In the genomic region with DNA sequence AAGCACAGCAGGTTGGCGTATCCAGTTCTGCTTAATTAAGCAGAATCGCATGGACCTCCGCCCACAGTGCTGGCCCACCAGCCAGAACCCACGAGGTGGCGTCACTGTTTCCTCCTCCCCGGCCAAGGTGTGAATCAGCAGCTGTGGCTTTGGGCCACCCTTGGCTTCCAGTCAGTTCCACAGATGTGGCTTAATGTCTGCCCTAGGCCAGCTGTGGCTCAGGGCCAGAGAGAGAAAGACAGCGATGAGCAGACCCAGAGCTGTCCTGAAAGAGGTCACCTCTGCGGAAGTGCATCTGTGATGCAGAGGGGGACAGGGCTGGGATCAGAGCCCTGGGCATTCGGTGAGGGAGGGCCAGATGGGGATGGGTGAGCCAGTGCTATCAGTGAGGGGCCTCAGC, we compare ENCODE assay signal across 8 mouse cellular contexts. TPM values are rescaled to one million over a fixed set of nuclear protein-coding genes. Genes with fewer than 3 reads are reported as not detected.
A peak's percentile ranks its signal among the peaks of the same experiment; 100 is the strongest.
DNase-seq lines count a peak whose midpoint lies in the region; ATAC-seq lines count a peak whose summit lies in the region.

No protein-coding gene starts in this region.

- no peaks in the 10 kb centered on the region for H3K27me3 ChIP-seq in forebrain, embryonic 15.5 days
- H3K27me3 ChIP-seq in hindbrain, embryonic 15.5 days, result no peaks in the 10 kb centered on the region
- H3K27me3 ChIP-seq in neural tube, embryonic 13.5 days, result no peaks in the 10 kb centered on the region
- no peaks in the 10 kb centered on the region for H3K27me3 ChIP-seq in intestine, embryonic 15.5 days (replicated peaks)

- peak; percentile 77 for DNase-seq in urinary bladder, postnatal 14 days (ENCODE audit: low spot score)
- DNase-seq in urinary bladder, adult 2 months (ENCODE audit: low spot score), result no peak

- H3K9ac ChIP-seq in forebrain, embryonic 15.5 days (replicated peaks), result no peak overlapping the region
- no peak overlapping the region for H3K9ac ChIP-seq in hindbrain, embryonic 15.5 days
- no peak overlapping the region for H3K9ac ChIP-seq in neural tube, embryonic 13.5 days
- H3K9ac ChIP-seq in intestine, embryonic 15.5 days, result no peak overlapping the region

- 50% methylated on average over 9 of the region's 9 CpGs for WGBS in forebrain, embryonic 15.5 days
- WGBS in hindbrain, embryonic 15.5 days, result 36% methylated on average over 9 of the region's 9 CpGs
- 46% methylated on average over 9 of the region's 9 CpGs for WGBS in neural tube, embryonic 13.5 days
- WGBS in intestine, embryonic 15.5 days, result 66% methylated on average over 9 of the region's 9 CpGs

- peaks cover 32% of the 10 kb centered on the region for H3K4me1 ChIP-seq in forebrain, embryonic 15.5 days
- H3K4me1 ChIP-seq in hindbrain, embryonic 15.5 days (replicated peaks), result peaks cover 35% of the 10 kb centered on the region
- H3K4me1 ChIP-seq in neural tube, embryonic 13.5 days (replicated peaks), result peaks cover 32% of the 10 kb centered on the region
- H3K4me1 ChIP-seq in intestine, embryonic 15.5 days (replicated peaks), result peaks cover 10% of the 10 kb centered on the region

- ATAC-seq in forebrain, embryonic 15.5 days (replicated peaks), result 0 out of 2 replicates have a peak, but pooled peaks have one; percentile 24
- peak; percentile 36; the same call in 1 of the 2 replicates for ATAC-seq in hindbrain, embryonic 15.5 days (ENCODE audit: low FRiP score, low read depth)
- peak; percentile 51; the same call in 1 of the 2 replicates for ATAC-seq in neural tube, embryonic 13.5 days (ENCODE audit: low read depth)
- ATAC-seq in monocyte, adult 5-6 weeks (replicated peaks; ENCODE audit: insufficient number of reproducible peaks, low FRiP score, low TSS enrichment, poor library complexity, severe bottlenecking), result no peak
- no peak for ATAC-seq in erythroblast, adult 5-6 weeks (replicated peaks; ENCODE audit: low FRiP score, poor library complexity, severe bottlenecking)
- ATAC-seq in intestine, embryonic 15.5 days, result no peak

- no peak overlapping the region for H3K4me3 ChIP-seq in forebrain, embryonic 15.5 days
- H3K4me3 ChIP-seq in hindbrain, embryonic 15.5 days, result no peak overlapping the region
- no peak overlapping the region for H3K4me3 ChIP-seq in neural tube, embryonic 13.5 days
- no peak overlapping the region for H3K4me3 ChIP-seq in intestine, embryonic 15.5 days (replicated peaks)

- no peaks in the 10 kb centered on the region for H3K36me3 ChIP-seq in forebrain, embryonic 15.5 days
- H3K36me3 ChIP-seq in hindbrain, embryonic 15.5 days, result no peaks in the 10 kb centered on the region
- H3K36me3 ChIP-seq in neural tube, embryonic 13.5 days, result peaks cover 10% of the 10 kb centered on the region; the same call in 1 of the 2 replicates
- no peaks in the 10 kb centered on the region for H3K36me3 ChIP-seq in intestine, embryonic 15.5 days

- H3K27ac ChIP-seq in forebrain, embryonic 15.5 days (replicated peaks), result no peak overlapping the region
- no peak overlapping the region for H3K27ac ChIP-seq in hindbrain, embryonic 15.5 days (replicated peaks)
- no peak overlapping the region for H3K27ac ChIP-seq in neural tube, embryonic 13.5 days (replicated peaks)
- H3K27ac ChIP-seq in intestine, embryonic 15.5 days, result no peak overlapping the region

- no peaks in the 10 kb centered on the region for H3K9me3 ChIP-seq in forebrain, embryonic 15.5 days
- no peaks in the 10 kb centered on the region for H3K9me3 ChIP-seq in hindbrain, embryonic 15.5 days
- H3K9me3 ChIP-seq in neural tube, embryonic 13.5 days, result no peaks in the 10 kb centered on the region
- H3K9me3 ChIP-seq in intestine, embryonic 15.5 days, result no peaks in the 10 kb centered on the region

- H3K4me2 ChIP-seq in forebrain, embryonic 15.5 days (replicated peaks), result no peak overlapping the region
- H3K4me2 ChIP-seq in hindbrain, embryonic 15.5 days, result no peak overlapping the region
- H3K4me2 ChIP-seq in neural tube, embryonic 13.5 days, result no peak overlapping the region
- H3K4me2 ChIP-seq in intestine, embryonic 15.5 days (replicated peaks), result no peak overlapping the region

RNA-seq across cellular contexts. Expression of gene Sh3pxd2b, which starts 10.1 kb away (rescaled TPM):
- 10.0 and 15.0 TPM in 2 replicates for polyA plus RNA-seq in urinary bladder, adult 2 months (2012; rRNA removed)
- polyA plus RNA-seq in forebrain, embryonic 15.5 days (2015; fragmentation: Nextera tagmentation; extraction: Ambion mirVana), result 17.3 and 18.0 TPM in 2 replicates
- polyA plus RNA-seq in hindbrain, embryonic 15.5 days (2015; fragmentation: Nextera tagmentation; extraction: Ambion mirVana), result 20.8 and 21.1 TPM in 2 replicates
- 20.0 and 20.2 TPM in 2 replicates for polyA plus RNA-seq in neural tube, embryonic 13.5 days (2015; fragmentation: Nextera tagmentation; extraction: Ambion mirVana)
- total RNA-seq in monocyte, adult 5-6 weeks (2017), result 0.49 TPM in 1 of 3 replicates, not detected in the others
- total RNA-seq in erythroblast, adult 5-6 weeks (2015; ENCODE audit: low replicate concordance), result 0.42 and 0.96 TPM in 2 replicates
- total RNA-seq in erythroblast, adult 5-6 weeks (2017; ENCODE audit: low replicate concordance), result 0.28 and 0.85 TPM in 2 replicates
- polyA plus RNA-seq in intestine, embryonic 15.5 days (2015; fragmentation: Nextera tagmentation; extraction: Ambion mirVana), result 12.9 and 13.5 TPM in 2 replicates

RNA-seq across cellular contexts. Expression of gene Hbq1a, which starts 57.8 kb away (rescaled TPM):
- polyA plus RNA-seq in urinary bladder, adult 2 months (2012; rRNA removed), result not detected in 2 replicates
- polyA plus RNA-seq in forebrain, embryonic 15.5 days (2015; fragmentation: Nextera tagmentation; extraction: Ambion mirVana), result 0.69 and 1.1 TPM in 2 replicates
- polyA plus RNA-seq in hindbrain, embryonic 15.5 days (2015; fragmentation: Nextera tagmentation; extraction: Ambion mirVana), result 0.83 and 2.3 TPM in 2 replicates
- 1.4 and 1.8 TPM in 2 replicates for polyA plus RNA-seq in neural tube, embryonic 13.5 days (2015; fragmentation: Nextera tagmentation; extraction: Ambion mirVana)
- not detected in 3 replicates for total RNA-seq in monocyte, adult 5-6 weeks (2017)
- total RNA-seq in erythroblast, adult 5-6 weeks (2015; ENCODE audit: low replicate concordance), result 28.2 and 42.2 TPM in 2 replicates
- 17.0 and 21.0 TPM in 2 replicates for total RNA-seq in erythroblast, adult 5-6 weeks (2017; ENCODE audit: low replicate concordance)
- 0.40 and 0.68 TPM in 2 replicates for polyA plus RNA-seq in intestine, embryonic 15.5 days (2015; fragmentation: Nextera tagmentation; extraction: Ambion mirVana)

Comparison
In these comparisons a context has a peak if more than half of its experiments do, and no peak if none do; other contexts are left out.
1. ATAC-seq: peak in forebrain, embryonic 15.5 days (single experiment), hindbrain, embryonic 15.5 days (single experiment) and neural tube, embryonic 13.5 days (single experiment); none in monocyte, adult 5-6 weeks (single experiment), erythroblast, adult 5-6 weeks (single experiment) and intestine, embryonic 15.5 days (single experiment).